Mouse (Mus musculus): ENCODE measurements around the gene Mthfd1.

Gene Mthfd1

GRCm38 (mm10) chr12:76263876-76264275 lies 8.8 kb downstream of the Mthfd1 start:
- no peak for DNase-seq (ENCODE audit: low spot score)

GRCm38 (mm10) chr12:76264325-76264965 lies 9.3 kb downstream of the Mthfd1 start:
- no peak for DNase-seq (ENCODE audit: low spot score)

- DNase-seq (ENCODE audit: low spot score): no peak
Observed at GRCm38 (mm10) chr12:76265001-76265400, 9.9 kb downstream of the Mthfd1 start.

- peak; percentile 69 for DNase-seq (ENCODE audit: low spot score)
Observed at GRCm38 (mm10) chr12:76266875-76267274, 11.8 kb downstream of the Mthfd1 start.

- no peak for DNase-seq (ENCODE audit: low spot score)
Observed at GRCm38 (mm10) chr12:76268686-76269085, 13.6 kb downstream of the Mthfd1 start.

GRCm38 (mm10) chr12:76269196-76269595 lies 14.1 kb downstream of the Mthfd1 start:
- no peak for DNase-seq (ENCODE audit: low spot score)

GRCm38 (mm10) chr12:76271516-76271915 lies 16.4 kb downstream of the Mthfd1 start:
- no peak for DNase-seq (ENCODE audit: low spot score)

GRCm38 (mm10) chr12:76272610-76273524 lies 17.8 kb downstream of the Mthfd1 start:
- no peak for DNase-seq (ENCODE audit: low spot score)

- DNase-seq (ENCODE audit: low spot score): no peak
Observed at GRCm38 (mm10) chr12:76278209-76278608, 23.1 kb downstream of the Mthfd1 start.

- no peak for DNase-seq (ENCODE audit: low spot score)
Observed at GRCm38 (mm10) chr12:76280556-76280955, 25.5 kb downstream of the Mthfd1 start.

GRCm38 (mm10) chr12:76281111-76281660 lies 26.1 kb downstream of the Mthfd1 start:
- DNase-seq (ENCODE audit: low spot score): no peak

- DNase-seq (ENCODE audit: low spot score): no peak
Observed at GRCm38 (mm10) chr12:76282132-76282531, 27.0 kb downstream of the Mthfd1 start.

GRCm38 (mm10) chr12:76282532-76283173 lies 27.6 kb downstream of the Mthfd1 start:
- no peak for DNase-seq (ENCODE audit: low spot score)

- no peak for DNase-seq (ENCODE audit: low spot score)
Observed at GRCm38 (mm10) chr12:76285418-76285817, 30.3 kb downstream of the Mthfd1 start.

GRCm38 (mm10) chr12:76287986-76288385 lies 32.9 kb downstream of the Mthfd1 start:
- DNase-seq (ENCODE audit: low spot score): no peak

- peak; percentile 34 for DNase-seq (ENCODE audit: low spot score)
Observed at GRCm38 (mm10) chr12:76288494-76288893, 33.4 kb downstream of the Mthfd1 start.

GRCm38 (mm10) chr12:76289428-76289827 lies 34.3 kb downstream of the Mthfd1 start:
- no peak for DNase-seq (ENCODE audit: low spot score)

- DNase-seq (ENCODE audit: low spot score): no peak
Observed at GRCm38 (mm10) chr12:76290271-76290670, 35.2 kb downstream of the Mthfd1 start.

GRCm38 (mm10) chr12:76293192-76293591 lies 38.1 kb downstream of the Mthfd1 start:
- peak; percentile 62 for DNase-seq (ENCODE audit: low spot score)

- DNase-seq (ENCODE audit: low spot score): no peak
Observed at GRCm38 (mm10) chr12:76297830-76298229, 42.7 kb downstream of the Mthfd1 start.

GRCm38 (mm10) chr12:76299361-76299906 lies 44.3 kb downstream of the Mthfd1 start:
- DNase-seq (ENCODE audit: low spot score): no peak

GRCm38 (mm10) chr12:76300367-76300766 lies 45.3 kb downstream of the Mthfd1 start:
- DNase-seq (ENCODE audit: low spot score): no peak
